Mouse (Mus musculus) kidney, adult 11 months (tissue): ENCODE results near the gene Aanat.
"Not testable (repeated sequence)": the region's sequence is repeated elsewhere in the genome, so short reads cannot be mapped to it uniquely, and the experiment has no call there.

Experiments
- DNase-seq: peaks from one replicate; pipeline ENCODE4 v3.0.0; 2022

Gene Aanat

GRCm38 (mm10) chr11:116574982-116575381 is 11.2 kb upstream of the Aanat start:
- DNase-seq = no peak

GRCm38 (mm10) chr11:116575396-116575795 is 10.8 kb upstream of the Aanat start:
- no peak for DNase-seq

DNA sequence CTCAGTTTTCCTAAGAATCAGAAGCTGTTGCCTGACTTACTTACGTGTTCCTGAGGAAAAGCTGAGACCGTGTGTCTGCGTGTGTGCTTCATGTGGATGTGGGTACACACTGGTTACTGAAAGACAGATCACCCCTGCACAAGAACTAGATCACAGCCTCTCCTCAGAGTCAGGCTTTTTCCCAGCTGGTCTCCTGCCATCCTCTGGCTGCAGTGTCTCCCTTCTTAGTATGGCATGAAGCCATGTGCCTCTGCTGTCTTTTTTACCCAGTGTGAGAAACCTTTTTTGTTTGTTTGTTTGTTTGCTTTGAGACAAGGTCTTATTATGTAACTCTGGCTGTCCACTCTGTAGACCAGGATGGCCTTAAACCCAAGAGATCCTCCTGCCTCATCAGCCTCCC is 7.0 kb upstream of the Aanat start:
- no peak for DNase-seq

DNA sequence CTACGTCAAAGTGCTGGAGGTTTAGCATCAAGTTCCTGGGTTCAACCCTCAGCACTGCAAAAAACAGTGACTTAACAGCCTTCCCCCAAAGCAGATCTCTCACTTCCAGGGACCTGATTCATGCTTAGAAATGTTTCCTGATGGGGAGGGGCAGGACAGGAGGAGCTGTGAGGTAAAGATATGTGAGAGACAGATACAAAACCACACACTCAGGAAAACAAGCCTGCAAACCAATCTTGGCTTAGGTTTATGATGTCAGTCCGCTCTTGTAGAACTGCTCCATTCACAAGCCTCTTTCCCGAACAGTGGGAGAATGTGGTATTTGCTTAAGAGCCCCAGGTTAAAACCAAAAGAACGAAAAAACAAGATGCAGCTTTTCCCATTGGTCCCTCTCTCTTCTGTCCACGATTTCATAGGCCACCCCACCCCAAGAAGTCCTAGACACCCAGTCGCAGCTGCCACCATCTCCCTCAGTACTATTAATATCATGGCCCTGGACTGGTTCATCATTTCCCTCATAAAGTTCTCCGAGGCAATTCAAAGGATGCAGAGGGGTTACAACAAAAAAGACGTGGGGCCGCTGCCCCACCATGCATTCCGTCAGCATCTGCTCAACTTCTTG is 6.1 kb upstream of the Aanat start:
- no peak for DNase-seq

- peak; percentile 41 for DNase-seq
Measured at GRCm38 (mm10) chr11:116580711-116581375, 5.4 kb upstream of the Aanat start.

DNA sequence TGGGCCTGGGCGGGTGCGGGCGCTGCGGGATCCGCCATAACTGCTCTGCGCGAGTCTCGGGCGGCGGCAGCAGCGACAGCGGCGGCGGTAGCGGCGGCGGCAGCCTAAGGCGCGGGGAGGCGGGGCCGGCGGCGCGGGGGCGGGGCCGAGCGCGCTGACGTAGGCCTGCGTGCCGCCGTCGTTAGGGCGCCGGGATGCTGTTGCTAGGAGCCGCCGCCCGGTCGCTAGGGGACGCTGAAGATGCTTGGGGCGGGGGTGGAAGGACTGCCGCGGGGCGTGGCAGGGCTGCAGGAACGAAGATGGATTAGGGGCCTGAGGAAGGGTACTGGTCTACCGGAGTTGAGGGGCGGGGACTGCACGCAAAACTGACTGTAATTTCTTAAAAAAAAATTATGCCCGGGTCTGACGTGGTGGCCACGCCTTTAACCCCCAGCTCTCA is 4.8 kb upstream of the Aanat start, which contains the start of gene Ube2o:
TSS of gene Ube2o (minus strand) at position 72 of the 439 bp plus-strand sequence.
- DNase-seq = peak; percentile 72

GRCm38 (mm10) chr11:116585682-116586081 is 550 bp upstream of the Aanat start:
- no peak for DNase-seq

- peak; percentile 54 for DNase-seq
Measured at GRCm38 (mm10) chr11:116586801-116587631, 784 bp downstream of the Aanat start.

DNA sequence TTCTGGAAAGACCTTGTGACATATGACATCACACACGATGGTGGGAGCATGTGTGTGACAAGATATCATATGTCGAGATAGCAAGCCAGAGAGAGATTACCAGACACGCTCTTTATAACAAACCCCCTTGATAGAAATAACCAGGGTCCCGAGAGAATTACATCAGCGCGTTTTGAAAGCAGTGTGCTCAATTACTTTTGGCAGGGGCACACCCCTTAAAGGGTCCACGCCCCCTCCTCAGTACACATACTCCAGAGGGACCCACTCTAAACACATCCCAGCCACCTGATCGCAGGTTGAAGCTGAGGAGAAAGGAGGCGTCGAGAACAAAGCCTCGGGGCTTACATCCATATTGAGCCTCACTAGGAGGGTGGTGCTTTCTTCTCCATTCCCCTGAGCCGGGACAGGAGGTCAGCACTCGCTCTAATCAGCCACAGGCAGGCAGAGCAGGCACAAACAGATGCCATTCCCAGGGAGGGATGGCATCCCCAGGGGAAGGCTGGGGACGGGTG is 2.8 kb downstream of the Aanat start:
- DNase-seq = no peak

GRCm38 (mm10) chr11:116589574-116589973 is 3.3 kb downstream of the Aanat start:
- no peak for DNase-seq

DNA sequence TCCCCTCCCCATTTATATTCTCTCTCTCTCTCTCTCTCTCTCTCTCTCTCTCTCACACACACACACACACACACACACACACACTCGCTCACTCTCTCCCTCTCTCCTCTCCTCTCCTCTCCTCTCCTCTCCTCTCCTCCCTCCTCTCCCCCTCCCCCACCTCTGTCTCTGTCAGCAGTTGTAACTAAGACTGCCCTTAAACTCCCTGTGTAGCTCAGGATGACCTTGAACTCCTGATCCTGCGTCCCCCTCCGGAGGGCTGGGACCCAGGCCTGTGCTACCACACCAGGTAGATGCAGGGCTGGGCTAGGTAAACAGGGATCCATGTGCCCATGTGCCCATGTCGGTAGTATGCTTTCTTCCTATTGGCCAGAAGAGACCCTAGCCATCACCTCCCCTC is 5.4 kb downstream of the Aanat start:
- no peak for DNase-seq

DNA sequence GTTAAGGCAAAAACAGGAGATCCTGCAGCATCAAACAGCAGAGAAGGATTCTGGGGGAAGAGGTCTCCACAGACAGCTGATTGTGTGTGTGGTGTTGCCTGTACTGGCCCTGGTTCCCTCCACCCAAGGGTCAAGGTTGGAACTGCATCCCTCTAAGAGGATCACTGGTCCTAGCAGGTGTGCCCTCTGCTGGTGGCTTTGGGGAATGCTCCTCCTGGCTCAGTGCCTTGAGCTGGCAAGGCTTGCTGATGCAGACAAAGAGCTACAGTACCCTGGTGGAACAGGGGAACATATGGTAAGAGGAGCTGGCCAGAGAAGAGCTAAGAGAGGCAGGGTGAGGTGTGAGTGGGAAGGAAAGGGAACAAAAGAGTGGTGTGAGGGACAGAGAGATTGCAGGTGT is 6.2 kb downstream of the Aanat start:
- peak; percentile 92 for DNase-seq

DNA sequence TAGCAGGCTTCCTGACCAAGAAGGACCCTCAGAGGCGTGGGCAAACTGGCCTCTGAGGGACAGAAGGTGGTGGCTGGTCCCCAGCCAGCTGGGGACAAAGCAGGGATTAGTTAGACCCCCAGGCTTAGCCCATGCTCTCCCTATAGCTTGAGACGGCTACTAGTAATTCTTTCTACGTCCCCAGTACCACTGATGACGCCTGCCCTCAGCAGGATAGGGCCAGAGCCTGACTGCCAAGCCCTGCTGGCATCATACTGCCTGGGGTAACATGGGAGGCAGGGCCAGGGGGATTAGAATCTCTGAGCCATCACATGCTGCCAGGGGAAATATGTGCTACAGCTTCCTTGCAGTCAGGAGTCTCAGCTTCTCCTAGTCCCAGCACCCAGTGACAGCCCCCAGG is 7.1 kb downstream of the Aanat start:
- no peak for DNase-seq

DNA sequence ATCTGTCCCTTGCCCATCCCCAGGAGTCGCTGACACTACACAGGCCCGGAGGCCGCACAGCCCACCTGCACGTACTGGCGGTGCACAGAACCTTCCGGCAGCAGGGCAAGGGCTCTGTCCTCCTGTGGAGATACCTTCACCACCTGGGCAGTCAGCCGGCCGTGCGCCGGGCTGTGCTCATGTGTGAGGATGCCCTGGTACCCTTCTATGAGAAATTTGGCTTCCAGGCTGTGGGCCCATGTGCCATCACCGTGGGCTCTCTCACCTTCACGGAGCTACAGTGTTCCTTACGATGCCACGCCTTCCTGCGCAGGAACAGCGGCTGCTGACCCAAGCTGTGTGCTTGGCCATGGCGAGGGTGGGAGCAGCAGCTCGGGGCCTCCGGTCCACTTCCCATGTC is 10.5 kb downstream of the Aanat start:
- DNase-seq = no peak

DNA sequence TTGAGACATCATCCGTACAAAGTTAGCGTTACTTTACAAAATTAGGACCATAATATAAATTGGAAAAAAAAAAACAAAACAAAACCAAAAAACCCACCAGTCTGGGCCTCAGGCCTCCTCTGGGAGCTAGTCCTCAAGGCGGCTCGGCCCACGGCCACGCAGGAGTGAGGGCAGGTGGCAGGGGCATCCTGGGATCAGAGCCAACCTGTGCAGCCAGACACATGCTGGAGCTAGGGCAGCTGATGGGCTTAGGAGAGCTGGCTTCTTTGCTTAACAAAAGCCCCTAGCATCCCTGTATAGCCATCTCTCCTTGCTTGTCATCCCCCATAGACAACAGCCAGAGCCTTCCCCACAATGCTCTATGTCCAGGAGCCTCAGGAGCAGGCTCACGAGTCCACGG is 12.0 kb downstream of the Aanat start:
- DNase-seq = no peak

GRCm38 (mm10) chr11:116599230-116599629 is 13.0 kb downstream of the Aanat start:
- DNase-seq = no peak

DNA sequence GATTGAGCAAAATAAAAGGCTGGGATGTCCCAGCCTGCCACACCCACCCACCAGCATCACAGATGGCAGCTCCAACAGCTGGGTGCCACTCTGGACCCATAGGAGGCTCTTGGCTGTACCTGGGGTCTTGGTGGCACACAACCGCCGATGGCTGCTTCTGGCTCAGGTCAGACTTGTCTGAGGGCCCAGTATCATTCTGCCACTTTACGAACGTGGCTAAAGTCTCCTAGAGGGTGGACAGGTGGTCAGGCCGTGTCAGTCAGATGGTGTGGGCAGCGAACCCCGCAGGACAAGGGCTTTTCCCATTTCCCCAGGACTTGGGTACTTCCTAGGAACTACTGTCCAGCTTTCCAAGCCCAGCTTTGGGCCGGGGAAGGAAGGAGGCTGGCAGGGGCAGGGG is 14.9 kb downstream of the Aanat start:
- DNase-seq = no peak

- DNase-seq = no peak
Measured at GRCm38 (mm10) chr11:116602043-116602442, 15.8 kb downstream of the Aanat start.

GRCm38 (mm10) chr11:116603339-116603738 is 17.1 kb downstream of the Aanat start:
- no peak for DNase-seq

DNA sequence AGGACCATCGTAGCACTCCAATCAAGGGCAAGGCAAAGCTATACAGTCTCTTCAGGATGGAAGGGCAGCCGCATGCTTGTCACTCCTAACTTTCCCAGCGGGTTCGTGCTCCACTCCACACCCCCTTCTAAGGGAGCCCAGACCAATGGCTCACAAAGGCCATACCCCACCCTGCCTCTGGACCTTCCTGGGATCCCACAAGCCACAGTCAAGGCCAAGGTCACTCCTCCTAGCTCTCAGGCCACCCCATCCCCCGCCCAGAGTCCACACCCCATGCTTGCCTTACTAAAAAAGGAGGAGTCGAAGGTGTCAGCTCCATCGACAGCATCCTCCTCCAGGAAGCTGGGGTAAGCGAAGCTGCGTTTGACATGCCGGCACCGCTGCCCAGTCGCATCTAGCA is 17.9 kb downstream of the Aanat start:
- no peak for DNase-seq

- DNase-seq = no peak
Measured at GRCm38 (mm10) chr11:116607717-116608116, 21.5 kb downstream of the Aanat start.

- no peak for DNase-seq
Measured at GRCm38 (mm10) chr11:116609965-116610630, 23.9 kb downstream of the Aanat start.

DNA sequence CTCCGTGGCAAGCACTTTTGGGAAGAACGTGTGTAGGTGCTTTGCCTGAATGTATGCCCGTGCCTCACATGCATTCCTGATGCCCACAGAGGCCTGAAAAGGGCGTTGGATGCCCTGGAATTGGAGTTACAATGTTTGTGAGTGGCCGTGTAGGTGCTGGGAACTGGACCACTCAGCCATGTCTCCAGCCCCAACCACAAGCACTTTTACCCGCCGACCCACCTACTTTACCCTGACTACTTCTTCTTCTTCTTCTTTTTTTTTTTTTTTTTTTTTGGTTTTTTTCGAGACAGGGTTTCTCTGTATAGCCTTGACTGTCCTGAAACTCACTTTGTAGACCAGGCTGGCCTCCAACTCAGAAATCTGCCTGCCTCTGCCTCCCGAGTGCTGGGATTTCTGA is 24.9 kb downstream of the Aanat start:
- DNase-seq = not testable (repeated sequence)
